Mouse (Mus musculus) hindbrain, postnatal 0 days (tissue): ENCODE results near the gene Pick1. TPM values are rescaled to one million over a fixed set of nuclear protein-coding genes. Genes with fewer than 3 reads are reported as not detected.
A peak's percentile ranks its signal among the peaks of the same experiment; 100 is the strongest.

Source experiments
- ATAC-seq: fragments of 200-750 bp; cut with Nextera tagmentation; 2 replicates; pipeline ENCODE4 v1.8.0; 2017; ENCODE audit warnings: mild to moderate bottlenecking, moderate TSS enrichment, moderate library complexity
- DNase-seq: peaks from one replicate; pipeline ENCODE4 v3.0.0-alpha.2; 2015; ENCODE audit warnings: low spot score
- H3K27ac ChIP-seq: fragments of 300-500 bp; sonication (generic); 2 replicates; pipeline ENCODE4 v1.5.1; 2014; ENCODE audit warnings: mild to moderate bottlenecking
- H3K27me3 ChIP-seq: fragments of 300-500 bp; sonication (generic); 2 replicates; pipeline ENCODE4 v1.6.1; 2014; ENCODE audit warnings: low read length, mixed read lengths; ENCODE audit not compliant: insufficient read depth
- H3K36me3 ChIP-seq: fragments of 300-500 bp; sonication (generic); 2 replicates; pipeline ENCODE4 v1.6.1; 2014; ENCODE audit warnings: low read length, mixed read lengths; ENCODE audit not compliant: insufficient read depth
- H3K4me1 ChIP-seq: fragments of 300-500 bp; sonication (generic); 2 replicates; pipeline ENCODE4 v1.6.1; 2014; ENCODE audit warnings: antibody characterized with exemption, low read length, mixed read lengths; ENCODE audit not compliant: insufficient read depth
- H3K4me2 ChIP-seq: fragments of 300-500 bp; sonication (generic); 2 replicates; pipeline ENCODE4 v1.6.1; 2014; ENCODE audit warnings: low read depth, mild to moderate bottlenecking, low read length, moderate library complexity, mixed read lengths
- H3K4me3 ChIP-seq: fragments of 300-500 bp; sonication (generic); 2 replicates; pipeline ENCODE4 v1.5.1; 2014; ENCODE audit warnings: low read length
- H3K9ac ChIP-seq: fragments of 300-500 bp; sonication (generic); replicated peaks from 2 replicates; pipeline ENCODE4 v1.6.1; 2014; ENCODE audit warnings: mild to moderate bottlenecking, low read length, moderate library complexity, mixed read lengths
- H3K9me3 ChIP-seq: fragments of 300-500 bp; sonication (generic); 2 replicates; pipeline ENCODE4 v1.6.1; 2016; ENCODE audit warnings: low read length, mixed read lengths
- CTCF ChIP-seq: IDR thresholded peaks from 2 replicates; pipeline ENCODE4 v1.5.1; 2016; ENCODE audit warnings: antibody characterized with exemption, control low read depth, low read depth
- WGBS: fragments of 180-500 bp; shearing (Covaris S2); extraction: QIAGEN DNeasy Blood & Tissue Kit; methylation state at CpG from one replicate; pipeline ENCODE4 v1.1.7; 2014; 5-methylcytosine and 5-hydroxymethylcytosine counted together
- polyA plus RNA-seq: library from polyadenylated mRNA; unstranded; fragments of >200 nt; fragmentation: Nextera tagmentation; extraction: Ambion mirVana; gene quantifications from 2 replicates; pipeline ENCODE4 v1.2.1, GENCODE M21; 2015
- total RNA-seq: library from RNA; depleted of rRNA; stranded (reverse); fragments of >200 nt; gene quantifications from 2 replicates; pipeline ENCODE4 v1.2.3, GENCODE M21; 2014; rRNA removed

Pick1 gene
- total RNA-seq (59.4 and 68.0 TPM in 2 replicates), polyA plus RNA-seq (67.7 and 70.0 TPM in 2 replicates)

GRCm38 (mm10) chr15:79229058-79229821 is at the start of gene Pick1, which contains the start of gene Gm49486:
Gene Pick1, plus strand, starts transcription at chr15:79229173.
Gene Gm49486, plus strand, starts transcription at chr15:79229391.
- H3K4me1 ChIP-seq = peaks cover 3% of the 10 kb centered on the region; the same call in 1 of the 2 replicates
- peak within 1 kb of the TSS; percentile 92 for H3K4me2 ChIP-seq
- H3K9me3 ChIP-seq = no peaks in the 10 kb centered on the region
- no peaks in the 10 kb centered on the region for H3K27me3 ChIP-seq
- no peak for TF ChIP-seq CTCF
- peak within 1 kb of the TSS; percentile 83 for H3K9ac ChIP-seq
- WGBS = under 1% methylated on average over 51 of the region's 51 CpGs
- DNase-seq = peak; percentile 93
- H3K36me3 ChIP-seq = no peaks in the 10 kb centered on the region
- peak within 1 kb of the TSS; percentile 65 for H3K4me3 ChIP-seq
- peak within 1 kb of the TSS; percentile 91 for H3K27ac ChIP-seq
- ATAC-seq = peak; percentile 91

GRCm38 (mm10) chr15:79185213-79185612 is 43.8 kb upstream of the Pick1 start:
- Histone ChIP-seq H3K9me3 (no peaks in the 10 kb centered on the region), H3K9ac (no peak overlapping the region), H3K27ac (no peak overlapping the region), H3K27me3 (no peaks in the 10 kb centered on the region), H3K4me2 (no peak overlapping the region), H3K36me3 (no peaks in the 10 kb centered on the region), H3K4me3 (no peak overlapping the region), H3K4me1 (no peaks in the 10 kb centered on the region)
- DNase-seq (no peak), ATAC-seq (no peak)
- WGBS = 71% methylated on average over 10 of the region's 10 CpGs
- TF ChIP-seq CTCF = no peak

- ATAC-seq = no peak
- 94% methylated on average over 8 of the region's 8 CpGs for WGBS
- TF ChIP-seq CTCF = no peak
- DNase-seq = no peak
- no peak overlapping the region for H3K9ac ChIP-seq
- H3K4me1 ChIP-seq = 0 out of 2 replicates have a peak, but pooled peaks cover 4% of the 10 kb centered on the region
- no peaks in the 10 kb centered on the region for H3K9me3 ChIP-seq
- no peaks in the 10 kb centered on the region for H3K36me3 ChIP-seq
- H3K4me2 ChIP-seq = no peak overlapping the region
- no peak overlapping the region for H3K27ac ChIP-seq
- H3K4me3 ChIP-seq = no peak overlapping the region
- no peaks in the 10 kb centered on the region for H3K27me3 ChIP-seq
Measured at GRCm38 (mm10) chr15:79187819-79188218, 41.2 kb upstream of the Pick1 start.

GRCm38 (mm10) chr15:79191426-79191825 is 37.5 kb upstream of the Pick1 start:
- H3K36me3 ChIP-seq = no peaks in the 10 kb centered on the region
- WGBS = 97% methylated on average over 2 of the region's 2 CpGs
- TF ChIP-seq CTCF = peak; percentile 18; the same call in 1 of the 2 replicates

GRCm38 (mm10) chr15:79192450-79192849 is 36.5 kb upstream of the Pick1 start:
- Histone ChIP-seq H3K4me1 (peaks cover 17% of the 10 kb centered on the region), H3K9ac (no peak overlapping the region), H3K9me3 (no peaks in the 10 kb centered on the region), H3K36me3 (no peaks in the 10 kb centered on the region), H3K27me3 (no peaks in the 10 kb centered on the region), H3K4me3 (no peak overlapping the region), H3K4me2 (peak overlapping the region; percentile 30), H3K27ac (peak overlapping the region; percentile 90)
- DNase-seq = no peak
- WGBS = 55% methylated on average over 6 of the region's 6 CpGs
- TF ChIP-seq CTCF = no peak
- ATAC-seq = no peak; the same call in 1 of the 2 replicates

More at GRCm38 (mm10) chr15:79191426-79191825, 37.5 kb upstream of the Pick1 start:
- Histone ChIP-seq H3K4me3 (no peak overlapping the region), H3K9me3 (no peaks in the 10 kb centered on the region), H3K4me1 (peaks cover 17% of the 10 kb centered on the region), H3K27me3 (no peaks in the 10 kb centered on the region), H3K9ac (no peak overlapping the region), H3K27ac (no peak overlapping the region), H3K4me2 (no peak overlapping the region)
- DNase-seq = no peak
- ATAC-seq = no peak

- DNase-seq = peak; percentile 84
- Histone ChIP-seq H3K4me3 (no peak overlapping the region), H3K27ac (peak overlapping the region; percentile 90), H3K36me3 (no peaks in the 10 kb centered on the region), H3K27me3 (no peaks in the 10 kb centered on the region), H3K4me1 (peaks cover 17% of the 10 kb centered on the region), H3K4me2 (peak overlapping the region; percentile 30), H3K9ac (peak overlapping the region; percentile 40; the same call in 1 of the 2 replicates), H3K9me3 (no peaks in the 10 kb centered on the region)
- peak; percentile 85 for ATAC-seq
- WGBS = 12% methylated on average over 27 of the region's 27 CpGs
- TF ChIP-seq CTCF = no peak
Measured at GRCm38 (mm10) chr15:79192885-79193845, 35.8 kb upstream of the Pick1 start.
